Mouse (Mus musculus) kidney, adult 2 months (tissue): ENCODE results near the gene Myrfl.

Source experiments
- CTCF ChIP-seq: fragments of 200-500 bp; conservative IDR thresholded peaks from 2 replicates; pipeline ENCODE4 v1.5.1; 2011; ENCODE audit warnings: low read depth, mild to moderate bottlenecking, control low read depth, low read length, moderate library complexity, mixed read lengths; ENCODE audit not compliant: insufficient read depth, insufficient read length
- POLR2A ChIP-seq: fragments of 200-500 bp; IDR thresholded peaks from one replicate; pipeline ENCODE4 v1.6.1; 2011; ENCODE audit warnings: low read depth, low read length, control low read depth

DNA sequence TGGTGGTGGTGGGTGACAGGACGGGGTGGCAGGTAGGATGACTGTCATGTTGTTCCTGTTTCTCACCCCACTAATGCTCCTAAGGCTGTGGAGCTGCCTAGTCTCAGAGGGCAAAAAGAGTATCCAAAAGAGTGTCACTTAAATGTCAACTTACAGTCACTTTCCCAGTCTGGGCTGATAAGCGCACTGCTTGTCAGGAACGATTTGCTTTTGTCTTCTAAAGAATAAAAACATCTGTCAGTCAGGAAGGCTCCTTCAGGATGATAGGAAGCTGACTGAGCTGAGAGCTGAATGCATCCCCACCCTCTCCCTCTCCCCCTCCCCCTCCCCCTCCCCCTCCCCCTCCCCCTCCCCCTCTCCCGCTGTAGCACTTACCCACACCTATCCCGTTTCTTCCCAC, 113.7 kb downstream of the Myrfl start:
- TF ChIP-seq CTCF (no peak), POLR2A (no peak)
